Mouse (Mus musculus) hindbrain, embryonic 12.5 days (tissue): ENCODE data around the gene Plekho1. TPM values are rescaled to one million over a fixed set of nuclear protein-coding genes. Genes with fewer than 3 reads are reported as not detected.
"Not testable (repeated sequence)": the region's sequence is repeated elsewhere in the genome, so short reads cannot be mapped to it uniquely, and the experiment has no call there.

Experiments
- ATAC-seq: fragments of 200-750 bp; cut with Nextera tagmentation; 2 replicates; pipeline ENCODE4 v1.8.0; 2017; ENCODE audit warnings: moderate TSS enrichment; ENCODE audit not compliant: low FRiP score
- H3K27ac ChIP-seq: fragments of 300-500 bp; sonication (generic); 2 replicates; pipeline ENCODE4 v1.5.1; 2016; ENCODE audit warnings: mild to moderate bottlenecking
- H3K27me3 ChIP-seq: fragments of 300-500 bp; sonication (generic); 2 replicates; pipeline ENCODE4 v1.6.1; 2016; ENCODE audit warnings: mild to moderate bottlenecking
- H3K36me3 ChIP-seq: fragments of 300-500 bp; sonication (generic); 2 replicates; pipeline ENCODE4 v1.6.1; 2016; ENCODE audit warnings: mild to moderate bottlenecking
- H3K4me1 ChIP-seq: fragments of 300-500 bp; sonication (generic); 2 replicates; pipeline ENCODE4 v1.6.1; 2016
- H3K4me2 ChIP-seq: fragments of 300-500 bp; sonication (generic); replicated peaks from 2 replicates; pipeline ENCODE4 v1.6.1; 2016; ENCODE audit warnings: mild to moderate bottlenecking
- H3K4me3 ChIP-seq: fragments of 300-500 bp; sonication (generic); 2 replicates; pipeline ENCODE4 v1.5.1; 2016; ENCODE audit warnings: mild to moderate bottlenecking
- H3K9ac ChIP-seq: fragments of 300-500 bp; sonication (generic); 2 replicates; pipeline ENCODE4 v1.6.1; 2016; ENCODE audit warnings: mild to moderate bottlenecking, moderate library complexity
- H3K9me3 ChIP-seq: fragments of 300-500 bp; sonication (generic); replicated peaks from 2 replicates; pipeline ENCODE4 v1.6.1; 2016; ENCODE audit warnings: mild to moderate bottlenecking
- WGBS: fragments of 180-500 bp; shearing (Covaris S2); methylation state at CpG from one replicate; pipeline ENCODE4 v1.1.7; 2016; 5-methylcytosine and 5-hydroxymethylcytosine counted together
- polyA plus RNA-seq: library from polyadenylated mRNA; unstranded; fragments of >200 nt; fragmentation: Nextera tagmentation; extraction: Ambion mirVana; gene quantifications from 2 replicates; pipeline ENCODE4 v1.2.1, GENCODE M21; 2016

The Plekho1 gene
- polyA plus RNA-seq, 1 experiment from 2014 or later, result 79.3 TPM

DNA sequence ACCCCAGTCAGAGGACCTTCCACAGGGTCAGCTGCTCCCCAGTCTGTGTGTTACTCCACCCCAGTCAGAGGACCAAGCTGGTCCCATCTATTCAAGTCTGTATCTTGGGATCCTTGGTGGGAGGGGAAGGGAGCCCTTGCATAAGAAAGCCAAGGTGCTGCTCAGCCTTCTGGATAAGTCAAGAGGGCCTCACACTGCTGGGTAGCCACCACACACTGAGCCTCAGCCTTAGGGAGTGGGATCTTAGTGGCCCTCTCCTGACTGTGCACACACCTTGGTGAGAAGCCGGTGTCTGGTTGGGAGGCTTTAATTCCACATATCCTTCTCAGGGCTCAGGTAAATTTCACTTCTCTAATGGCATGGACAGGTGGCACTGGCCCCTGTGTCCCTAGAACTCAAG, 7.7 kb downstream of the Plekho1 start:
- 94% methylated on average over 1 of the region's 1 CpGs for WGBS
- peaks cover 3% of the 10 kb centered on the region; the same call in 1 of the 2 replicates for H3K9me3 ChIP-seq
- no peak overlapping the region for H3K4me2 ChIP-seq
- H3K4me1 ChIP-seq, result peaks cover 46% of the 10 kb centered on the region
- H3K9ac ChIP-seq, result no peak overlapping the region
- no peak overlapping the region for H3K27ac ChIP-seq
- no peak for ATAC-seq
- peaks cover 56% of the 10 kb centered on the region for H3K36me3 ChIP-seq
- no peak overlapping the region for H3K4me3 ChIP-seq
- H3K27me3 ChIP-seq, result no peaks in the 10 kb centered on the region

DNA sequence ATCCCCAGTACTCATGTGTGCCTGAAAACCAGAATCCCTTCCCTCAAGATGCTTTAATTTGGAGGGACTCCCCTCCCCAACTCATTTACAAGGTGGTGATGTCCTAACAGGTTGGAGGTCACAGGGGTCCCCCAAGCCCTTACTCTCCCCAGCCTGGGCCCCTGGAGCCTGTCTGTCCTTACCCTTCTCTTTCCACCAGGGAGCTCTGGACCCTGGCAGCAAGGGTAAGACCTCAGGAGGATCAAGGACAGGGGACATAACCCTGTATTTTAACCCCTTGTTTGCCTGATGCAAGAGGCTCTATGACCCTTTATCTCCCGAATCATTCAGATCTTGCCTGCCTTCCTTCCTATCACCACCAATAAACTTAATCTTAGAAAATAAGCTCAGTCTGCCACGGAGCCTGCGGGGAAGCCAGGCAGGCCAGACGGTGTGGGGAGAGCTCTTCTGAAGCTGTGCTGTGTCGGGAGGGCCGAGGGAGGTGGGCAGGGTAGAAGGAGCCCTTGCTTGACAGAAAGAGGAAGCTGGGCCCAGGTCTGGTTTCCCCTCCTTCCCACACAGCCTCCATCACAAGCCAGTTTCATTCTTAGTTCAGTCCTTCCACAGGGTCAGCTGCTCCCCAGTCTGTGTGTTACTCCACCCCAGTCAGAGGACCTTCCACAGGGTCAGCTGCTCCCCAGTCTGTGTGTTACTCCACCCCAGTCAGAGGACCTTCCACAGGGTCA, 8.3 kb downstream of the Plekho1 start:
- Histone ChIP-seq H3K9me3 (peaks cover 3% of the 10 kb centered on the region; the same call in 1 of the 2 replicates), H3K4me2 (no peak overlapping the region), H3K4me3 (no peak overlapping the region), H3K27ac (no peak overlapping the region), H3K36me3 (peaks cover 51% of the 10 kb centered on the region), H3K4me1 (peaks cover 40% of the 10 kb centered on the region), H3K27me3 (no peaks in the 10 kb centered on the region), H3K9ac (no peak overlapping the region)
- 74% methylated on average over 6 of the region's 6 CpGs for WGBS
- ATAC-seq, result no peak

DNA sequence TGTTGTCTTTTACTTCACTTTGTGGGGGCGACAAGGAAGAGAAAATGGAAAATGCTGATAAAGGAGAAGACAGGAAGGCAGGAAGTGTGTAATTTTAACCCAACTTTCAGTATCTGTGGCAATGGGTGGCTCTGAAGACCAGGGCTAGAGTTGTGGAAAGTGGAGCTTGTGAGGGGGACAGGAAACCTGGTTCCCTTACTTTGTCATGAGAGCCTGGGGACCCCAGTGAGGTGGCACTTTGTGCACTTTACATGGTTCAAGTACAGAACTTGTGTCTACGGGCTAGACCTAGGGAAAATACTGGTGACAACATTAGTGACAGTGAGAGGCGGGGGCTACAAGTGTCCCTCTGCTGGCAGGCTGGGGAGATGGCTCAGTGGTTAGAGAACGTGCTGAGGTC, 8.8 kb downstream of the Plekho1 start:
- peaks cover 46% of the 10 kb centered on the region for H3K36me3 ChIP-seq
- H3K4me1 ChIP-seq, result peaks cover 34% of the 10 kb centered on the region
- no peaks in the 10 kb centered on the region for H3K27me3 ChIP-seq
- no peak overlapping the region for H3K4me3 ChIP-seq
- H3K9me3 ChIP-seq, result peaks cover 3% of the 10 kb centered on the region; the same call in 1 of the 2 replicates
- H3K9ac ChIP-seq, result no peak overlapping the region
- H3K27ac ChIP-seq, result peak overlapping the region; percentile 93; the same call in 1 of the 2 replicates
- 0 out of 2 replicates have a peak overlapping the region, but pooled peaks have one; percentile 50 for H3K4me2 ChIP-seq
- WGBS, result 71% methylated on average over 4 of the region's 4 CpGs
- ATAC-seq, result no peak

DNA sequence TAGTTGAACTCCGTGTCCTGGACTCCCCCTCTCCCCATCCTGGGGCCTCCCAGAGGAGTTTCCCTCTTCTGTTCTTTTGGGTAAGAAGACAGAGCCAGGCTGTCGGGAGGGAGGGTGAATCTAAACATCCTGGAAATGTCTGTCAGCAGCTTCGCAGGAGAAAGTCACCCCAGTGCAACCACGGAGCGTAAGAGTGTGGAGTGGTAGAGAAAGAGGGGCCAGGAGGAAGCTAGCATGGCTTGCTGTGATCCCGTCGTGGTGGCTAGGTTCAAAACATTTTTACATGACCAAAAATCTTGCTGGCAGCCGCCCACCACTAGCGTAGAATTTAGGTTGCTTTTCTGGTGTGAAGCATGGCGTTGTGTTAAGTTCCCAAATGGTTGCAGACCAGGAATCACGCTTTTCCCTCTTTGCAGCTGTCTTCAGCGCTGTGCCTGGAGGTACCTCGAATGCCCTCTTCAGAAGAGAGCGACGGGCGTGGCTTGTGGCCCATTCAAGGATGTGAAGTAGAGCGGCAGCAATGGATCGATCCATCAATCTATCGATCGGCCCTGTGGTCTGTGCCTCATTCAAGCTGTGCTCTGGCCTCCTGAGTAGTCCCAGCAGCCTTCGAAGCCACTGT, 9.7 kb downstream of the Plekho1 start:
- Histone ChIP-seq H3K9me3 (peaks cover 3% of the 10 kb centered on the region; the same call in 1 of the 2 replicates), H3K4me1 (peaks cover 28% of the 10 kb centered on the region), H3K4me3 (peak overlapping the region; percentile 22), H3K9ac (peak overlapping the region; percentile 46), H3K27me3 (no peaks in the 10 kb centered on the region), H3K4me2 (peak overlapping the region; percentile 50), H3K27ac (peak overlapping the region; percentile 93), H3K36me3 (peaks cover 37% of the 10 kb centered on the region)
- WGBS, result 2% methylated on average over 21 of the region's 21 CpGs
- ATAC-seq, result peak; percentile 30

DNA sequence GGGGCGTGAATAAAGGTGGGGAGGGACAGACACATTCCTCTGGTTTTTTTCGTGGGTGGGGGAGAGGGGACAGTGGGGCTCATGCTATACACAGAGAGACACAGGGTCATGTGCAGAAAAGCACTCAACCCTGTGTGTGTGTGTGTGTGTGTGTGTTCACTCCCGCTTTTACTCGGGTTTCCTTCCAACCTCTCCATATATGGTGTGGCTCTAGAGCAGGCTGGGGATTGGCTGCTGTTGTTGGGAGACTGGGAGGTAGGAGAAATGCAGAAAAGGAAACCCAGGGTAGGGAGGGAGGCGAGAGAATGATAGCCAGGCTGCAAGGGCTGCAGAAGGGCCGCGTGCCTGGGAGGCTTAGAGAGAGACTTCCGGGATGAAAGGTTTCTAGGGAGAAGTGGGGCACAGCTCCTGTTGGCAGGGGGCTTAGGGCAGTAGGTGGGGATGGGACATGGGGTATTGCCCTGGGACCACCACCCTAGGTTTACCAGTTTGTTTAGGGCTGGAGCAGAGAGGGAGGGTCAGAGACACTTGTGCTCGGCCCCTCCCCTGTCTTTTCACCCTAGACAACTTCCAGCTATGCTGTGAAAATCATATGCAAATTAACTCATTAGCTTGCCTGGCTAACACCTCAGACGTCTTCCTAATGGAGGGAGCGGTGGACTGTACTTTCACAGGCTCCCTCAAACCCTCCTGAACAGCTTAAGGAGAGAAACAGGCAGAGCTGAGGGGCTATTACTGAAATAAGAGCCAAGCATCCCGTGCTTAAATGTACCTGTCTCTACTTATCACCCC, 10.4 kb downstream of the Plekho1 start:
- Histone ChIP-seq H3K4me1 (peaks cover 28% of the 10 kb centered on the region), H3K36me3 (peaks cover 30% of the 10 kb centered on the region), H3K4me2 (peak overlapping the region; percentile 50), H3K27me3 (no peaks in the 10 kb centered on the region), H3K27ac (peak overlapping the region; percentile 93), H3K4me3 (peak overlapping the region; percentile 22), H3K9me3 (peaks cover 3% of the 10 kb centered on the region; the same call in 1 of the 2 replicates), H3K9ac (peak overlapping the region; percentile 46)
- peak; percentile 86 for ATAC-seq
- 5% methylated on average over 12 of the region's 12 CpGs for WGBS

DNA sequence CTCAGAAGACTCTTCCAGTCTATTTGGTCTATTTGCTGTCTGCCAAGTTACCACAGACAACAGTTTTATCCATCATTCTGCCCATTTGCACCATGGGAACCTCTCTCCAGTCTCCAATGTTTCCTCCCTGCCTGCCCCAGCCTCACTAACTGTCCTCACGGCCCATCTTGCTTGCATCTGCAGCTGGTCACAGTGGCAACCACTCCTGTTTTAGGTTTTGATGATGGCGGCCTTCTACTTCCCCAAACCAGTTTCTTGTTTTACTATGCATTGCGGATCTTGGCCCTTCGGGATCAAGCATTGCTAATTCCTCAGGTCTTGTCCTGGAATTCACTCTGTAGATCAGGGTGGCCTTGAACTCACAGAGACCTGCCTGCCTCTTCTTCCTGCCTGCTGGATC, 13.7 kb downstream of the Plekho1 start:
- Histone ChIP-seq H3K4me2 (no peak overlapping the region), H3K4me3 (no peak overlapping the region), H3K9ac (no peak overlapping the region), H3K9me3 (peaks cover 3% of the 10 kb centered on the region; the same call in 1 of the 2 replicates), H3K36me3 (no peaks in the 10 kb centered on the region), H3K27ac (no peak overlapping the region), H3K4me1 (peaks cover 24% of the 10 kb centered on the region), H3K27me3 (no peaks in the 10 kb centered on the region)
- WGBS, result 90% methylated on average over 4 of the region's 4 CpGs
- no peak for ATAC-seq

DNA sequence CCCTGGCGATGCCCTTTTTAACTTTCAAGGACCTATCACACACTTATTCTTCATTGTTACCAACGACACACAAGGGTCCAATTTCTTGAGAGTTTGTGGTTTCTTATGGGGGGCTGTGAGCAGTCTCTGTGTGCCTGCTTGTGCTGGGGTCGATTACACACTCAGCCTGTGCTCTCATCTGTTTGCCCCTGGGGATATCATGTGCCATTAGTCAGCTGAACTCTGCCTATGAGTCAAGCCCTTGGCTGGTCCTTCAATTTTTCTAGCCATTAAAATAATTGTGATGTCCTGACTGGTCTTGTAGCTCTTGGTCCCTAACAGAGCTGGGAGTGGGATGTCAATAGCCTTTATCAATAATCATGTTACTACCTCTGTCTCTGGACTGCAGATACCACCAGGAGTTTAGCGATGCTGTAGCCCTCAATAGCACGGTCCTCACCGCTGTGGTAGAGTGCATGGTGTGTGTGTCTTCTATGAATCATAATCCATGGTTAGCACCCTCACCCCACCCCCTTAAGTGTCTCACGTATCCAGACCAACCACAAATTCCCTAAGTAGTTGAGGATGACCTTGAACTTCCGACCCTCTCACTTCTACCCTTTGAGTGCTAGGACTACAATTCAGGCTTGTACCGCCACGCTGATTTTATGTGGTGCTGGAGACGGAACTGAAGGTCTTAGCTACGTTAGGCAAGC, 15.4 kb downstream of the Plekho1 start:
- H3K4me2 ChIP-seq, result no peak overlapping the region
- H3K4me3 ChIP-seq, result no peak overlapping the region
- WGBS, result 84% methylated on average over 12 of the region's 12 CpGs
- H3K36me3 ChIP-seq, result no peaks in the 10 kb centered on the region
- H3K9me3 ChIP-seq, result peaks cover 3% of the 10 kb centered on the region; the same call in 1 of the 2 replicates
- H3K9ac ChIP-seq, result no peak overlapping the region
- ATAC-seq, result no peak
- peaks cover 7% of the 10 kb centered on the region for H3K4me1 ChIP-seq
- H3K27me3 ChIP-seq, result no peaks in the 10 kb centered on the region
- no peak overlapping the region for H3K27ac ChIP-seq

DNA sequence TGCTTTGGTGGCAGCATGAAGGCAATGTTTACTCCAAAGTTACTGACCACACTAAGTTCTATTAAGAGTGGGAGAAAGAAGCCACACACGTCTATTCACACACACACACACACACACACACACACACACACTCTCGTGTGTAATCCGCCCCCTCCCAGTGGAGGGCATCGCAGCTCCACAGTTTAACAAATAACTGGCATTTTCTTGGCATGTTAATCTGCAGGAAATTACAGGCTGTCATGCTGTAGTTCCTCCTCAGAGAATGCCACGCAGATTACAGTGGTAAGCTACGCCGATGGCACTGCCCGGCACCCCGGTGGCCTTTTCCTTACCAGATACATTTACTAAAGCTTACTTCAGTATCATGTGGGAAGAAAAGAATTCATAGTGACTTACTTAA, 17.5 kb downstream of the Plekho1 start:
- H3K4me1 ChIP-seq, result peaks cover 5% of the 10 kb centered on the region
- H3K36me3 ChIP-seq, result no peaks in the 10 kb centered on the region
- ATAC-seq, result no peak
- H3K27me3 ChIP-seq, result no peaks in the 10 kb centered on the region
- H3K9ac ChIP-seq, result peak overlapping the region; percentile 2; the same call in 1 of the 2 replicates
- WGBS, result 87% methylated on average over 9 of the region's 9 CpGs
- H3K4me3 ChIP-seq, result no peak overlapping the region
- no peak overlapping the region for H3K27ac ChIP-seq
- H3K4me2 ChIP-seq, result no peak overlapping the region
- H3K9me3 ChIP-seq, result no peaks in the 10 kb centered on the region

DNA sequence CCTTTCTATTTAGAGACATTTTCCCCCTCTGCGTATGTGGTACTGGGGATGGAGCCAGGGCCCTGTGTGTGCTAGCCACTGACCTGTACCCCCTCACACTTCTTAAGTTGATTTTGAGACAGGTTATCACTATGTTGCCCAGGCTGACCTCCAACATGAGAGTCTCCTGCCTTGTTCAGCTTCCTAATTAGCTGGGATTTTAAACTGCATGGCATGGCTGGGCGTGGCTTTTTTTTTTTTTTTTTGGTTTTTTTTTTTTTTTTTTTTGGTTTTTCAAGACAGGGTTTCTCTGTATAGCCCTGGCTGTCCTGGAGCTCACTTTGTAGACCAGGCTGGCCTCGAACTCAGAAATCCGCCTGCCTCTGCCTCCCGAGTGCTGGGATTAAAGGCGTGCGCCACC, 18.2 kb downstream of the Plekho1 start:
- H3K36me3 ChIP-seq, H3K27ac ChIP-seq, ATAC-seq, H3K9me3 ChIP-seq, H3K9ac ChIP-seq, H3K4me3 ChIP-seq, H3K4me2 ChIP-seq, H3K27me3 ChIP-seq, H3K4me1 ChIP-seq: not testable (repeated sequence)
- WGBS, result 100% methylated on average over 7 of the region's 7 CpGs

DNA sequence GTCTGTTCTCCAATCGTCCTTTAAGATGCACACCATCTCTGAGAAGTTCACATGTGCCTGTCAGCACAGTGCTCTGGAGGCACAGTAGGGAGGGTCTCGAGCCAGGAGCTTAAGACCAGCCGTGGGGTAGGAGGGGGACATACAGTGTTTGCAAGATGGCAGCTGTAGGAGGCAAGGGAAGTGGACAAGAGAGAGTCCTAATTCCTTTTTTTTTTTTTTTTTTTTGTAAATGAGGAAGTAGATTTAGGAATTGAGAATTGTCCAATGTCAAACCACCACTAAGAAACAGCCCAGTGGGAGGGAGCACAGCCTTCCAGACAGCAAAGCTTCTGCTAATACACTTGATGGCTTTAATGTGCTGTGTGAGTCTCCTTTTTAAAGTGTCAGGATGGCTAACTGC, 18.7 kb downstream of the Plekho1 start:
- H3K4me2 ChIP-seq, result no peak overlapping the region
- no peak overlapping the region for H3K4me3 ChIP-seq
- no peaks in the 10 kb centered on the region for H3K36me3 ChIP-seq
- H3K9ac ChIP-seq, result no peak overlapping the region
- H3K27ac ChIP-seq, result no peak overlapping the region
- peaks cover 12% of the 10 kb centered on the region for H3K4me1 ChIP-seq
- 63% methylated on average over 3 of the region's 3 CpGs for WGBS
- no peaks in the 10 kb centered on the region for H3K27me3 ChIP-seq
- no peaks in the 10 kb centered on the region for H3K9me3 ChIP-seq
- ATAC-seq, result no peak

DNA sequence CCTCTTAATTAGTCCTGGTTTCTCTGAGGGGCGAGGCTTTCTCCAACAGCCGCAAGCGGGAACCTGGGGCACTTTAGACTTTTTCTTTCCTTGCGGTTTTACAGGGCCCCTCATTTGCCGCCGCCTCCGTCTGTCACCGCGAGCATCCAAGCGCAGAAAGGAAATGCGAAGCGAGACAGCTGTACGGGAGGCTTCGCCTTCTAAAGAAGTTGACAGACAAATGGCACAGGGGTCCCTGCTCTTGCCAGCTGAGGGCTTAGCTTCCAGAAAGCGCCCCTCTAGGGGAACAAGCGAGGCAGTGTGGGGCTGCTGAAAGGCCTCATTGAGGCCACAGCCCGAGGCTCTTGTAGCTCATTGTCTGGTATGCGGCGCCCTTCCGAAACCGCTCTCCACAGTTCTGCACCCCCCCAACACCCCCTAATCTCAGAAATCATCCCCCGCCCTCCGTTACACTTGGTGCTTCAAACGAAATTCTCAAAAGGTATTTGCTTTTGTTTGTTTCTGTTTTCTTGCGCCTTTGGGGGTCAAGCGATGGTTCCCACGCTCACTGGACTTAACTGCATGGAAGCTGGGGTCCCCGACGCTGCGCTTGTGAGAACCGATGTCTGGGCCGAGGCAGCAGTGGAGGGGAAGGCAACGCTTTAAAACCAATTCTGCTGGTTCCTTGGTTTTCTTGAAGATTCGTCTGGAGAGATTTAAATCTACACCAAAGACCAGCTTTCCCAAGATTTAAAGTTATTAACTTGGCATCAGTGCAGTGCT, 22.7 kb downstream of the Plekho1 start:
- H3K9me3 ChIP-seq, result no peaks in the 10 kb centered on the region
- no peaks in the 10 kb centered on the region for H3K36me3 ChIP-seq
- H3K9ac ChIP-seq, result peak overlapping the region; percentile 41
- no peaks in the 10 kb centered on the region for H3K27me3 ChIP-seq
- peaks cover 13% of the 10 kb centered on the region for H3K4me1 ChIP-seq
- 3% methylated on average over 34 of the region's 34 CpGs for WGBS
- peak overlapping the region; percentile 81 for H3K27ac ChIP-seq
- peak overlapping the region; percentile 56 for H3K4me2 ChIP-seq
- peak; percentile 93 for ATAC-seq
- H3K4me3 ChIP-seq, result peak overlapping the region; percentile 23
